Mouse (Mus musculus) CH12.LX (cell line): ENCODE results near the gene Gkn3. TPM values are rescaled to one million over a fixed set of nuclear protein-coding genes. Genes with fewer than 3 reads are reported as not detected.

ENCODE experiments used
- DNase-seq: peaks from one replicate; pipeline ENCODE4 v3.0.0-alpha.2; 2013; ENCODE audit errors: extremely low read depth
- H3K27ac ChIP-seq: 2 replicates; pipeline ENCODE4 v1.5.1; 2012; ENCODE audit warnings: low read depth, mild to moderate bottlenecking, control low read depth, moderate library complexity; ENCODE audit not compliant: insufficient read depth
- H3K27me3 ChIP-seq: replicated peaks from 2 replicates; pipeline ENCODE3; 2012; ENCODE audit warnings: inconsistent platforms
- H3K36me3 ChIP-seq, 2 experiments: replicated peaks in 1 of 2; 2 replicates each; pipeline versions ENCODE3 to v1.6.1; 2012; ENCODE audit warnings: inconsistent platforms in 1 of 2, low read length in 1 of 2, mild to moderate bottlenecking in 1 of 2, mixed read lengths in 1 of 2, moderate library complexity in 1 of 2; ENCODE audit not compliant: control insufficient read depth in 1 of 2, insufficient read depth in 1 of 2
- H3K4me1 ChIP-seq, 2 experiments: 2 replicates each; pipeline ENCODE4 v1.6.1; 2012; ENCODE audit warnings: inconsistent platforms in 1 of 2, moderate library complexity in 1 of 2; ENCODE audit not compliant: insufficient read depth in 2 of 2, control insufficient read depth in 1 of 2
- H3K4me2 ChIP-seq: 2 replicates; pipeline ENCODE4 v1.6.1; 2012; ENCODE audit warnings: low read depth, mild to moderate bottlenecking, control low read depth; ENCODE audit not compliant: poor library complexity, insufficient read depth, severe bottlenecking
- H3K4me3 ChIP-seq, 3 experiments: fragments of 150-350 bp in 1 of 3; sonication (generic) in 1 of 3; replicated peaks in 1 of 3; 2 replicates each; pipeline versions ENCODE3 to v1.5.1; 2011 to 2012; ENCODE audit warnings: low read depth in 2 of 3, low read length in 2 of 3, mild to moderate bottlenecking in 2 of 3, moderate library complexity in 2 of 3, control low read depth in 1 of 3, improper control_type of control experiment in 1 of 3, inconsistent platforms in 1 of 3, mixed read lengths in 1 of 3; ENCODE audit not compliant: poor library complexity in 1 of 3
- H3K79me2 ChIP-seq: replicated peaks from 2 replicates; pipeline ENCODE4 v1.6.1; 2012; ENCODE audit warnings: mild to moderate bottlenecking, moderate library complexity; ENCODE audit not compliant: control insufficient read depth, poor library complexity, insufficient read depth, severe bottlenecking; ENCODE audit errors: extremely low read depth
- H3K9ac ChIP-seq: 2 replicates; pipeline ENCODE4 v1.6.1; 2012; ENCODE audit warnings: low read depth, mild to moderate bottlenecking, control low read depth, moderate library complexity; ENCODE audit not compliant: insufficient read depth
- H3K9me3 ChIP-seq: replicated peaks from 2 replicates; pipeline ENCODE3; 2012; ENCODE audit warnings: low read length, inconsistent platforms, mixed read lengths
- BHLHE40 ChIP-seq: IDR thresholded peaks from 2 replicates; pipeline ENCODE4 v1.6.1; 2011; ENCODE audit warnings: mild to moderate bottlenecking, low read depth, low read length, improper control_type of control experiment
- CHD1 ChIP-seq: IDR thresholded peaks from 2 replicates; pipeline ENCODE4 v1.6.1; 2012; ENCODE audit warnings: low read depth, low read length, improper control_type of control experiment, inconsistent platforms
- CHD2 ChIP-seq: IDR thresholded peaks from 2 replicates; pipeline ENCODE4 v1.6.1; 2011; ENCODE audit warnings: low read length, improper control_type of control experiment
- CTCF ChIP-seq, 2 experiments: IDR thresholded peaks in 1 of 2; conservative IDR thresholded peaks in 1 of 2; 2 replicates each; pipeline ENCODE4 v1.5.1; 2011 to 2012; ENCODE audit warnings: low read depth in 2 of 2, low read length in 2 of 2, improper control_type of control experiment in 1 of 2, inconsistent platforms in 1 of 2, mild to moderate bottlenecking in 1 of 2, moderate library complexity in 1 of 2
- E2F4 ChIP-seq: IDR thresholded peaks from 2 replicates; pipeline ENCODE4 v1.6.1; 2011; ENCODE audit warnings: low read depth, low read length, improper control_type of control experiment; ENCODE audit not compliant: insufficient replicate concordance
- ELF1 ChIP-seq: IDR thresholded peaks from 2 replicates; pipeline ENCODE4 v1.6.1; 2014; ENCODE audit warnings: low read depth, mild to moderate bottlenecking, inconsistent platforms, low read length, improper control_type of control experiment
- ETS1 ChIP-seq: conservative IDR thresholded peaks from 2 replicates; pipeline ENCODE4 v1.6.1; 2012; ENCODE audit warnings: low read depth, mild to moderate bottlenecking, inconsistent platforms, low read length, improper control_type of control experiment, moderate library complexity
- HCFC1 ChIP-seq: IDR thresholded peaks from 2 replicates; pipeline ENCODE4 v1.6.1; 2012; ENCODE audit warnings: low read depth, mild to moderate bottlenecking, inconsistent platforms, low read length, improper control_type of control experiment
- JUN ChIP-seq: IDR thresholded peaks from 2 replicates; pipeline ENCODE4 v1.6.1; 2011; ENCODE audit warnings: low read depth, mild to moderate bottlenecking, low read length, improper control_type of control experiment, moderate library complexity; ENCODE audit not compliant: insufficient read depth
- JUND ChIP-seq: conservative IDR thresholded peaks from 2 replicates; pipeline ENCODE4 v1.6.1; 2011; ENCODE audit warnings: low read depth, low read length, improper control_type of control experiment
- KAT2A ChIP-seq: IDR thresholded peaks from 2 replicates; pipeline ENCODE4 v1.6.1; 2012; ENCODE audit warnings: low read length, improper control_type of control experiment, inconsistent platforms; ENCODE audit not compliant: insufficient replicate concordance
- MEF2A ChIP-seq: IDR thresholded peaks from 2 replicates; pipeline ENCODE4 v1.6.1; 2014; ENCODE audit warnings: low read depth, mild to moderate bottlenecking, inconsistent platforms, low read length, improper control_type of control experiment, borderline replicate concordance
- MYC ChIP-seq: IDR thresholded peaks from 2 replicates; pipeline ENCODE4 v1.6.1; 2011; ENCODE audit warnings: low read depth, mild to moderate bottlenecking, improper control_type of control experiment, low read length
- PAX5 ChIP-seq: IDR thresholded peaks from 2 replicates; pipeline ENCODE4 v1.6.1; 2012; ENCODE audit warnings: low read length, inconsistent platforms, mixed read lengths
- POLR2A ChIP-seq: IDR thresholded peaks from 2 replicates; pipeline ENCODE4 v1.6.1; 2011; ENCODE audit warnings: low read depth, mild to moderate bottlenecking, improper control_type of control experiment, low read length
- POLR2AphosphoS2 ChIP-seq: IDR thresholded peaks from 2 replicates; pipeline ENCODE4 v1.6.1; 2011; ENCODE audit warnings: low read depth, low read length, improper control_type of control experiment
- RAD21 ChIP-seq: IDR thresholded peaks from 2 replicates; pipeline ENCODE4 v1.6.1; 2011; ENCODE audit warnings: low read depth, mild to moderate bottlenecking, low read length, improper control_type of control experiment, moderate library complexity
- RCOR1 ChIP-seq: conservative IDR thresholded peaks from 2 replicates; pipeline ENCODE4 v1.6.1; 2012; ENCODE audit warnings: low read depth, mild to moderate bottlenecking, inconsistent platforms, low read length, improper control_type of control experiment
- SMC3 ChIP-seq: IDR thresholded peaks from 2 replicates; pipeline ENCODE4 v1.6.1; 2011; ENCODE audit warnings: low read depth, low read length, improper control_type of control experiment
- TBP ChIP-seq: conservative IDR thresholded peaks from 2 replicates; pipeline ENCODE4 v1.6.1; 2011; ENCODE audit warnings: low read depth, low read length, improper control_type of control experiment
- UBTF ChIP-seq: IDR thresholded peaks from 2 replicates; pipeline ENCODE4 v1.6.1; 2012; ENCODE audit warnings: low read depth, mild to moderate bottlenecking, inconsistent platforms, low read length, improper control_type of control experiment, moderate library complexity
- ZC3H11A ChIP-seq: IDR thresholded peaks from 2 replicates; pipeline ENCODE4 v1.6.1; 2012; ENCODE audit warnings: low read depth, mild to moderate bottlenecking, inconsistent platforms, low read length, improper control_type of control experiment
- ZKSCAN1 ChIP-seq: IDR thresholded peaks from 2 replicates; pipeline ENCODE4 v1.6.1; 2012; ENCODE audit warnings: low read depth, inconsistent platforms, low read length, improper control_type of control experiment, borderline replicate concordance
- ZNF384 ChIP-seq: IDR thresholded peaks from 2 replicates; pipeline ENCODE4 v1.6.1; 2012; ENCODE audit warnings: low read depth, low read length, improper control_type of control experiment, inconsistent platforms
- dilution Hi-C: fragments of 300-500 bp; cut with MboI; formaldehyde crosslinking; loops from 2 replicates; pipeline ENCODE4 v1.14.3; 2020; ENCODE audit warnings: low sequenced_read_pairs; ENCODE audit not compliant: extremely low pct_unique_long_range_greater_than_20kb, extremely low pct_ligation_motif_present
- in situ Hi-C: fragments of 300-500 bp; cut with MboI; formaldehyde crosslinking; loops from 3 replicates; pipeline ENCODE4 v1.14.3; 2019; ENCODE audit warnings: low sequenced_read_pairs, low pct_ligation_motif_present, low pct_unique_long_range_greater_than_20kb, mixed read lengths
- polyA plus RNA-seq: library from polyadenylated mRNA; unstranded; fragments of >175 nt; gene quantifications from 2 replicates; pipeline ENCODE4 v1.2.1, GENCODE M21; 2012; ENCODE audit warnings: low read depth; ENCODE audit not compliant: insufficient read length
- total RNA-seq, 2 experiments: library from RNA; depleted of rRNA; stranded (reverse); fragments of 300-350 nt in 1 of 2; fragments of >200 nt in 1 of 2; gene quantifications; 2 replicates each; pipeline ENCODE4 v1.2.3; 2012 to 2014

The Gkn3 gene
- total and polyA plus RNA-seq, 3 experiments: not detected

- Histone ChIP-seq H3K27ac (no peak overlapping the region; the same call in 1 of the 2 replicates), H3K4me1 (peaks cover 19 to 52% of the 10 kb centered on the region in 2 experiments), H3K27me3 (no peaks in the 10 kb centered on the region), H3K9me3 (peaks cover 2% of the 10 kb centered on the region), H3K79me2 (no peaks in the 10 kb centered on the region), H3K4me2 (peak overlapping the region; percentile 55), H3K36me3 (no peaks in the 10 kb centered on the region), H3K9ac (no peak overlapping the region)
- in situ Hi-C loops: loop anchor here (5.0 kb wide), 2 partner anchors 53 to 273 kb away; partner anchors contain the start of gene Aplf
- TF ChIP-seq HCFC1 (no peak), CHD2 (no peak), ZC3H11A (peak; percentile 69), PAX5 (no peak), SMC3 (peak; percentile 98), ZNF384 (peak; percentile 48), CTCF (conservative IDR thresholded peaks at IDR 0.05 in 1 of 2, IDR thresholded peaks at IDR 0.05 in 1 of 2; ENCODE audit: low read depth in 2 of 2, low read length in 2 of 2) (peak; percentile 95 to 96), RAD21 (peak; percentile 76)
- TF ChIP-seq, all 38 proteins: peak for 5
- no peak overlapping the region for H3K4me3 ChIP-seq
- DNase-seq: peak; percentile 82
- dilution Hi-C loops: no loop called here
These were observed 10.4 kb upstream of the Gkn3 start for GRCm38 (mm10) chr6:87399137-87399536.

DNA sequence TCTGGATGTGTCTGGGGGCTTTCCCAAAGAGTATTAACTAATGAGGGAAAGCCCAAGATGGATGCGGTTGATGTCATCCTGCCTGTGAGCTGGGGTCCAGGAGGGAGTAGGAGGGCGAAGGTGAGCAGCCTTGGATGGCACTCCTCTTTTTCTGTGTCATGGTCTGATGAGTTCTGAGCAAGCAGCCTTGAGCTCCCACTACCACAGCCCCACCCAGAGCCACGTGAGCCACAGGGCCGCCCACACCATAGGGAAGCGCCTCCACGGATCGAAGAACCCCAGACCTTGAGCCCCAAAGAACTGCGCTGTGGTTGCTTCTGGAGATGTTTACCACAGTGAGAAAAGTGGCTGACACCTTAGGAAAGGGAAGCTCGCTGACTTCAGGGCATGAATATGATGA, 6.0 kb upstream of the Gkn3 start:
- no peaks in the 10 kb centered on the region for H3K79me2 ChIP-seq
- H3K27me3 ChIP-seq: peaks cover 3% of the 10 kb centered on the region
- no peak overlapping the region for H3K9ac ChIP-seq
- no peak overlapping the region for H3K27ac ChIP-seq
- TF ChIP-seq BHLHE40: peak; percentile 71
- no peak for TF ChIP-seq RCOR1
- no peak for TF ChIP-seq CHD1
- TF ChIP-seq ETS1: 0 out of 2 replicates have a peak, but pooled peaks have one; percentile 9
- H3K4me1 ChIP-seq: peaks cover 17 to 63% of the 10 kb centered on the region in 2 experiments
- H3K36me3 ChIP-seq: no peaks in the 10 kb centered on the region
- peak overlapping the region in 1 of 3 experiments; percentile 29 for H3K4me3 ChIP-seq
- in situ Hi-C loops: loop anchor here (5.0 kb wide), 2 partner anchors 58 to 278 kb away; partner anchors contain the start of gene Aplf
- peak; percentile 56 for DNase-seq
- dilution Hi-C loops: no loop called here
- no peaks in the 10 kb centered on the region for H3K9me3 ChIP-seq
- H3K4me2 ChIP-seq: peak overlapping the region; percentile 74

DNA sequence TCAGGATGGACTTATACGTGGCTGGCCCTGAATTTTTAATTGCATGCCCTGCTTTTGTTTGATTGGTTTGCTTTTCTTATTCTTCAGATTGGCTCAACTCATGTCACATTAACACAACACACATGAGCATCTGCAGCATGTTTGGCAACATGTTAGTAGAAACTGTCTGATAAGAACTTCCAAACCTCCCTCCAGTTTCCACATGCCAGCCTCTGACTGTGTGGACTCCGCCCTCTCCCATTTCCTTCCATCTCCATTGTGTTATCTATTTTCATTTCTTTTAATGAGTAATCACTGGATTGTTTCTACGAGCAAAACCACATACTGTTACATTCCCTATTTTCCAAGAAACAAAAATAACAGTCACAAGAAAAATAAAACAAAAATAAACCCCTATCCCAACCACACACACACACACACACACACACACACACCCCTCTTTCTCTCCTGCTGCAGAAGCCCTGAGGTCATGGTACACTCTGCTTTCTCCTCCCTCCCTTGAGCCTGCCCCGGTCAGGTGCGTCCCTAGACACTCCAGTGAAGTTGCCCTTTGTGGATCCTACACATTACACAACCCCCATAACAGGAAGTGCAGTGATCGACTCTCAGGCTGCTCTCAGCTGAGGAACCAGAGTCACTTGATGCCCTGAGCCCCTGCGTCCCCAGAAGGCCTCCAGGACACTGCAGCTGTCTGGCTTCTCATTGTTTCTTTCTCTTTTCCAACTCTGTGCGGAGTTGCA, 4.9 kb upstream of the Gkn3 start:
- Histone ChIP-seq H3K27ac (no peak overlapping the region), H3K4me1 (peaks cover 14 to 53% of the 10 kb centered on the region in 2 experiments), H3K4me2 (peak overlapping the region; percentile 74; the same call in 1 of the 2 replicates), H3K36me3 (no peaks in the 10 kb centered on the region), H3K9ac (no peak overlapping the region), H3K27me3 (peaks cover 5% of the 10 kb centered on the region), H3K4me3 (no peak overlapping the region), H3K79me2 (no peaks in the 10 kb centered on the region), H3K9me3 (no peaks in the 10 kb centered on the region)
- in situ Hi-C loops (no loop called here), dilution Hi-C loops (no loop called here)
- DNase-seq: peak; percentile 53
- TF ChIP-seq ETS1 (peak; percentile 36), BHLHE40 (peak; percentile 48), ZC3H11A (no peak), RAD21 (no peak), KAT2A (no peak), ZKSCAN1 (no peak), JUN (no peak), CHD2 (0 out of 2 replicates have a peak, but pooled peaks have one; percentile 5), TBP (no peak), POLR2A (no peak), MEF2A (no peak), PAX5 (no peak), ELF1 (no peak), UBTF (no peak), E2F4 (no peak), MYC (no peak), POLR2AphosphoS2 (no peak), JUND (no peak)
